Mouse (Mus musculus): ENCODE results near the gene Galntl6. TPM values are rescaled to one million over a fixed set of nuclear protein-coding genes. Genes with fewer than 3 reads are reported as not detected.
"Not testable (repeated sequence)": the region's sequence is repeated elsewhere in the genome, so short reads cannot be mapped to it uniquely, and the experiment has no call there.

Galntl6 gene
- polyA plus RNA-seq, 1 experiment from 2014 or later = 0.22 TPM

- not testable (repeated sequence) for H3K27ac ChIP-seq (replicated peaks); DNase-seq (ENCODE audit: low spot score)
Measured at GRCm38 (mm10) chr8:57762622-57763021, 1149.8 kb downstream of the Galntl6 start.

GRCm38 (mm10) chr8:57760921-57761320, 1151.5 kb downstream of the Galntl6 start:
- no peaks in the 10 kb centered on the region for H3K9me3 ChIP-seq
- no peaks in the 10 kb centered on the region for H3K36me3 ChIP-seq (replicated peaks)
- 70% methylated on average over 1 of the region's 1 CpGs for WGBS
- no peak overlapping the region for H3K27ac ChIP-seq (replicated peaks)
- no peak overlapping the region for H3K4me3 ChIP-seq
- peaks cover 14% of the 10 kb centered on the region for H3K4me1 ChIP-seq
- H3K27me3 ChIP-seq (replicated peaks; ENCODE audit: low read depth, poor library complexity, severe bottlenecking) = peaks cover 12% of the 10 kb centered on the region
- no peak for DNase-seq (ENCODE audit: low spot score)

More at GRCm38 (mm10) chr8:57762622-57763021, 1149.8 kb downstream of the Galntl6 start:
- H3K4me1 ChIP-seq = peaks cover 24% of the 10 kb centered on the region
- not testable (repeated sequence) for H3K9me3 ChIP-seq; H3K4me3 ChIP-seq; H3K36me3 ChIP-seq (replicated peaks)
- WGBS = 75% methylated on average over 2 of the region's 2 CpGs
- H3K27me3 ChIP-seq (replicated peaks; ENCODE audit: low read depth, poor library complexity, severe bottlenecking) = peaks cover 16% of the 10 kb centered on the region

GRCm38 (mm10) chr8:57758857-57759256, 1153.6 kb downstream of the Galntl6 start:
- Histone ChIP-seq H3K9me3 (no peaks in the 10 kb centered on the region), H3K4me3 (no peak overlapping the region), H3K4me1 (peaks cover 11% of the 10 kb centered on the region), H3K27ac (replicated peaks) (no peak overlapping the region), H3K36me3 (replicated peaks) (no peaks in the 10 kb centered on the region), H3K27me3 (replicated peaks; ENCODE audit: low read depth, poor library complexity, severe bottlenecking) (no peaks in the 10 kb centered on the region)
- DNase-seq (ENCODE audit: low spot score) = no peak

GRCm38 (mm10) chr8:57757476-57757875, 1155.0 kb downstream of the Galntl6 start:
- no peak for DNase-seq (ENCODE audit: low spot score)
- Histone ChIP-seq H3K27ac (replicated peaks) (no peak overlapping the region), H3K4me1 (peaks cover 11% of the 10 kb centered on the region), H3K36me3 (replicated peaks) (no peaks in the 10 kb centered on the region), H3K4me3 (no peak overlapping the region), H3K27me3 (replicated peaks; ENCODE audit: low read depth, poor library complexity, severe bottlenecking) (no peaks in the 10 kb centered on the region), H3K9me3 (no peaks in the 10 kb centered on the region)

- Histone ChIP-seq H3K36me3 (replicated peaks) (no peaks in the 10 kb centered on the region), H3K4me3 (no peak overlapping the region), H3K9me3 (no peaks in the 10 kb centered on the region), H3K27ac (replicated peaks) (no peak overlapping the region), H3K27me3 (replicated peaks; ENCODE audit: low read depth, poor library complexity, severe bottlenecking) (no peaks in the 10 kb centered on the region), H3K4me1 (peaks cover 11% of the 10 kb centered on the region)
- 77% methylated on average over 6 of the region's 6 CpGs for WGBS
- DNase-seq (ENCODE audit: low spot score) = no peak
Measured at GRCm38 (mm10) chr8:57754066-57754465, 1158.4 kb downstream of the Galntl6 start.

GRCm38 (mm10) chr8:57743636-57744035, 1168.8 kb downstream of the Galntl6 start:
- no peaks in the 10 kb centered on the region for H3K4me1 ChIP-seq
- H3K4me3 ChIP-seq = no peak overlapping the region
- H3K9me3 ChIP-seq = no peaks in the 10 kb centered on the region
- no peaks in the 10 kb centered on the region for H3K36me3 ChIP-seq (replicated peaks)
- no peak for DNase-seq (ENCODE audit: low spot score)
- no peaks in the 10 kb centered on the region for H3K27me3 ChIP-seq (replicated peaks; ENCODE audit: low read depth, poor library complexity, severe bottlenecking)
- H3K27ac ChIP-seq (replicated peaks) = no peak overlapping the region
- 91% methylated on average over 12 of the region's 12 CpGs for WGBS

- H3K27ac ChIP-seq (replicated peaks) = no peak overlapping the region
- H3K27me3 ChIP-seq (replicated peaks; ENCODE audit: low read depth, poor library complexity, severe bottlenecking) = no peaks in the 10 kb centered on the region
- no peak overlapping the region for H3K4me3 ChIP-seq
- H3K4me1 ChIP-seq = no peaks in the 10 kb centered on the region
- H3K36me3 ChIP-seq (replicated peaks) = no peaks in the 10 kb centered on the region
- no peak for DNase-seq (ENCODE audit: low spot score)
- H3K9me3 ChIP-seq = no peaks in the 10 kb centered on the region
- 64% methylated on average over 6 of the region's 6 CpGs for WGBS
Measured at GRCm38 (mm10) chr8:57741983-57742382, 1170.5 kb downstream of the Galntl6 start.

GRCm38 (mm10) chr8:57741309-57741708, 1171.1 kb downstream of the Galntl6 start:
- Histone ChIP-seq H3K36me3 (replicated peaks) (no peaks in the 10 kb centered on the region), H3K4me3 (no peak overlapping the region), H3K27ac (replicated peaks) (no peak overlapping the region), H3K9me3 (no peaks in the 10 kb centered on the region), H3K4me1 (no peaks in the 10 kb centered on the region), H3K27me3 (replicated peaks; ENCODE audit: low read depth, poor library complexity, severe bottlenecking) (no peaks in the 10 kb centered on the region)
- DNase-seq (ENCODE audit: low spot score) = no peak
- 69% methylated on average over 8 of the region's 8 CpGs for WGBS

- H3K36me3 ChIP-seq (replicated peaks) = no peaks in the 10 kb centered on the region
- no peak for DNase-seq (ENCODE audit: low spot score)
- 83% methylated on average over 4 of the region's 4 CpGs for WGBS
- H3K4me1 ChIP-seq = peaks cover 7% of the 10 kb centered on the region; the same call in 1 of the 2 replicates
- H3K27ac ChIP-seq (replicated peaks) = no peak overlapping the region
- H3K27me3 ChIP-seq (replicated peaks; ENCODE audit: low read depth, poor library complexity, severe bottlenecking) = no peaks in the 10 kb centered on the region
- no peaks in the 10 kb centered on the region for H3K9me3 ChIP-seq
- no peak overlapping the region for H3K4me3 ChIP-seq
Measured at GRCm38 (mm10) chr8:57737281-57737680, 1175.2 kb downstream of the Galntl6 start.

- H3K36me3 ChIP-seq (replicated peaks) = no peaks in the 10 kb centered on the region
- H3K27ac ChIP-seq (replicated peaks) = no peak overlapping the region
- no peak for DNase-seq (ENCODE audit: low spot score)
- H3K4me3 ChIP-seq = no peak overlapping the region
- 24% methylated on average over 2 of the region's 2 CpGs for WGBS
- H3K4me1 ChIP-seq = peaks cover 7% of the 10 kb centered on the region; the same call in 1 of the 2 replicates
- H3K27me3 ChIP-seq (replicated peaks; ENCODE audit: low read depth, poor library complexity, severe bottlenecking) = no peaks in the 10 kb centered on the region
- no peaks in the 10 kb centered on the region for H3K9me3 ChIP-seq
Measured at GRCm38 (mm10) chr8:57732795-57733194, 1179.6 kb downstream of the Galntl6 start.

- H3K27ac ChIP-seq (replicated peaks) = no peak overlapping the region
- WGBS = 85% methylated on average over 8 of the region's 8 CpGs
Measured at GRCm38 (mm10) chr8:57731666-57732065, 1180.8 kb downstream of the Galntl6 start.

GRCm38 (mm10) chr8:57728276-57728675, 1184.2 kb downstream of the Galntl6 start:
- Histone ChIP-seq H3K27me3 (replicated peaks; ENCODE audit: low read depth, poor library complexity, severe bottlenecking) (no peaks in the 10 kb centered on the region), H3K27ac (replicated peaks) (no peak overlapping the region), H3K9me3 (no peaks in the 10 kb centered on the region), H3K4me1 (peaks cover 5% of the 10 kb centered on the region; the same call in 1 of the 2 replicates), H3K4me3 (no peak overlapping the region), H3K36me3 (replicated peaks) (no peaks in the 10 kb centered on the region)
- 82% methylated on average over 2 of the region's 2 CpGs for WGBS
- DNase-seq (ENCODE audit: low spot score) = no peak

More at GRCm38 (mm10) chr8:57731666-57732065, 1180.8 kb downstream of the Galntl6 start:
- Histone ChIP-seq H3K4me1 (peaks cover 7% of the 10 kb centered on the region; the same call in 1 of the 2 replicates), H3K36me3 (replicated peaks) (no peaks in the 10 kb centered on the region), H3K27me3 (replicated peaks; ENCODE audit: low read depth, poor library complexity, severe bottlenecking) (no peaks in the 10 kb centered on the region), H3K4me3 (no peak overlapping the region), H3K9me3 (no peaks in the 10 kb centered on the region)
- DNase-seq (ENCODE audit: low spot score) = no peak

- Histone ChIP-seq H3K36me3 (replicated peaks) (no peaks in the 10 kb centered on the region), H3K27ac (replicated peaks) (no peak overlapping the region), H3K9me3 (no peaks in the 10 kb centered on the region), H3K4me3 (no peak overlapping the region), H3K27me3 (replicated peaks; ENCODE audit: low read depth, poor library complexity, severe bottlenecking) (no peaks in the 10 kb centered on the region), H3K4me1 (no peaks in the 10 kb centered on the region)
- no peak for DNase-seq (ENCODE audit: low spot score)
- WGBS = 91% methylated on average over 13 of the region's 13 CpGs
Measured at GRCm38 (mm10) chr8:57724843-57725627, 1187.4 kb downstream of the Galntl6 start.
